8 mouse cellular contexts compared by ENCODE assay signal in genomic region chr6:92728084-92728483, GRCm38 (mm10). TPM values are rescaled to one million over a fixed set of nuclear protein-coding genes. Genes with fewer than 3 reads are reported as not detected.
DNase-seq lines count a peak whose midpoint lies in the region; ATAC-seq lines count a peak whose summit lies in the region.

No protein-coding gene starts in this region.

- H3K4me2 ChIP-seq in forebrain, embryonic 12.5 days, result no peak overlapping the region
- H3K4me2 ChIP-seq in intestine, embryonic 16.5 days (ENCODE audit: low read depth, low read length), result no peak overlapping the region
- 0 out of 2 replicates have a peak overlapping the region, but pooled peaks have one; percentile 9 for H3K4me2 ChIP-seq in midbrain, embryonic 12.5 days (replicated peaks)

- H3K9me3 ChIP-seq in forebrain, embryonic 10.5 days, result peaks cover under 1% of the 10 kb centered on the region; the same call in 1 of the 2 replicates
- H3K9me3 ChIP-seq in forebrain, embryonic 12.5 days, result no peaks in the 10 kb centered on the region
- H3K9me3 ChIP-seq in intestine, embryonic 16.5 days (ENCODE audit: control insufficient read depth, low read length), result no peaks in the 10 kb centered on the region
- H3K9me3 ChIP-seq in midbrain, embryonic 12.5 days, result no peaks in the 10 kb centered on the region

- WGBS in forebrain, embryonic 10.5 days, result 4% methylated on average over 10 of the region's 10 CpGs
- WGBS in forebrain, embryonic 12.5 days, result 3% methylated on average over 10 of the region's 10 CpGs
- WGBS in intestine, embryonic 16.5 days, result 5% methylated on average over 10 of the region's 10 CpGs
- under 1% methylated on average over 10 of the region's 10 CpGs for WGBS in midbrain, embryonic 12.5 days

- H3K27me3 ChIP-seq in forebrain, embryonic 10.5 days (ENCODE audit: poor library complexity, severe bottlenecking), result no peaks in the 10 kb centered on the region; the same call in 1 of the 2 replicates
- H3K27me3 ChIP-seq in forebrain, embryonic 12.5 days, result no peaks in the 10 kb centered on the region
- H3K27me3 ChIP-seq in intestine, embryonic 16.5 days (replicated peaks; ENCODE audit: control insufficient read depth, insufficient read depth, low read length), result no peaks in the 10 kb centered on the region
- no peaks in the 10 kb centered on the region for H3K27me3 ChIP-seq in midbrain, embryonic 12.5 days

- peaks cover 32% of the 10 kb centered on the region for H3K4me1 ChIP-seq in forebrain, embryonic 10.5 days
- peaks cover 13% of the 10 kb centered on the region for H3K4me1 ChIP-seq in forebrain, embryonic 12.5 days
- H3K4me1 ChIP-seq in intestine, embryonic 16.5 days (ENCODE audit: control insufficient read depth, insufficient read depth, low read length), result peaks cover 7% of the 10 kb centered on the region
- H3K4me1 ChIP-seq in midbrain, embryonic 12.5 days, result peaks cover 20% of the 10 kb centered on the region

- intact Hi-C loops in left cerebral cortex, postnatal 10 days (cut with DNase I), result loop anchor here (5.0 to 10.0 kb wide), 3 partner anchors 66 to 251 kb away; no protein-coding TSS in a partner anchor

- no peak overlapping the region for H3K4me3 ChIP-seq in forebrain, embryonic 10.5 days
- H3K4me3 ChIP-seq in forebrain, embryonic 12.5 days (replicated peaks), result no peak overlapping the region
- no peak overlapping the region for H3K4me3 ChIP-seq in intestine, embryonic 16.5 days (ENCODE audit: low read length)
- no peak overlapping the region for H3K4me3 ChIP-seq in midbrain, embryonic 12.5 days

- H3K27ac ChIP-seq in forebrain, embryonic 10.5 days, result peak overlapping the region; percentile 59
- H3K27ac ChIP-seq in forebrain, embryonic 12.5 days, result no peak overlapping the region
- H3K27ac ChIP-seq in intestine, embryonic 16.5 days (ENCODE audit: low read length), result no peak overlapping the region
- H3K27ac ChIP-seq in midbrain, embryonic 12.5 days (replicated peaks), result 0 out of 2 replicates have a peak overlapping the region, but pooled peaks have one; percentile 22

- no peak overlapping the region for H3K9ac ChIP-seq in forebrain, embryonic 12.5 days
- 0 out of 2 replicates have a peak overlapping the region, but pooled peaks have one; percentile 40 for H3K9ac ChIP-seq in intestine, embryonic 16.5 days (ENCODE audit: low read depth, low read length)
- no peak overlapping the region for H3K9ac ChIP-seq in midbrain, embryonic 12.5 days (replicated peaks)

- DNase-seq in forebrain, embryonic 10.5 days (ENCODE audit: extremely low spot score, low spot score), result peak; percentile 86
- DNase-seq in embryo, embryonic 11.5 days (ENCODE audit: low read depth, low spot score), result peak; percentile 70
- DNase-seq in left cerebral cortex, postnatal 10 days (ENCODE audit: extremely low spot score in 1 of 2, low spot score in 2 of 2), result peak; percentile 89 to 90
- peak; percentile 24 to 77 for DNase-seq in spleen, postnatal 4 days (ENCODE audit: low spot score in 2 of 2)

- no peaks in the 10 kb centered on the region for H3K36me3 ChIP-seq in forebrain, embryonic 10.5 days (replicated peaks)
- H3K36me3 ChIP-seq in forebrain, embryonic 12.5 days (replicated peaks), result no peaks in the 10 kb centered on the region
- H3K36me3 ChIP-seq in intestine, embryonic 16.5 days (ENCODE audit: control insufficient read depth, insufficient read depth, low read length), result no peaks in the 10 kb centered on the region
- no peaks in the 10 kb centered on the region for H3K36me3 ChIP-seq in midbrain, embryonic 12.5 days

- ATAC-seq in forebrain, embryonic 12.5 days (ENCODE audit: low FRiP score), result no peak
- peak; percentile 79 for ATAC-seq in granulocyte monocyte progenitor cell, adult 5-6 weeks (replicated peaks; ENCODE audit: poor library complexity, severe bottlenecking)
- ATAC-seq in intestine, embryonic 16.5 days, result no peak
- ATAC-seq in midbrain, embryonic 12.5 days (ENCODE audit: low FRiP score, low read depth), result no peak

RNA-seq across cellular contexts. Expression of gene Prickle2, which starts 22.1 kb away (rescaled TPM):
- polyA plus RNA-seq in forebrain, embryonic 10.5 days (2016; fragmentation: Nextera tagmentation; extraction: Ambion mirVana), result 2.3 and 2.6 TPM in 2 replicates
- 6.4 and 6.5 TPM in 2 replicates for polyA plus RNA-seq in forebrain, embryonic 12.5 days (2016; fragmentation: Nextera tagmentation; extraction: Ambion mirVana)
- not detected in 2 replicates for total RNA-seq in granulocyte monocyte progenitor cell, adult 5-6 weeks (2014; fragmentation: Nextera tagmentation)
- total RNA-seq in granulocyte monocyte progenitor cell, adult 5-6 weeks (2017), result not detected in 2 replicates
- polyA plus RNA-seq in intestine, embryonic 16.5 days (2015; fragmentation: Nextera tagmentation; extraction: Ambion mirVana), result 5.0 and 5.5 TPM in 2 replicates
- 100 to 1,000 TPM; 168 to 172 TPM for total RNA-seq in left cerebral cortex, postnatal 10 days (2021)
- polyA plus RNA-seq in midbrain, embryonic 12.5 days (2016; fragmentation: Nextera tagmentation; extraction: Ambion mirVana), result 12.1 and 12.7 TPM in 2 replicates

Comparison
In these comparisons a context has a peak if more than half of its experiments do, and no peak if none do; other contexts are left out.
1. H3K27ac ChIP-seq: peak in forebrain, embryonic 10.5 days (single experiment) and midbrain, embryonic 12.5 days (single experiment); none in forebrain, embryonic 12.5 days (single experiment) and intestine, embryonic 16.5 days (single experiment).
2. Peak in every context shown above with its lines, with median percentiles within 50 percentile points of each other: DNase-seq.